Mouse (Mus musculus) midbrain, embryonic 15.5 days (tissue): Measurements from ENCODE around the gene Carmil2. TPM values are rescaled to one million over a fixed set of nuclear protein-coding genes. Genes with fewer than 3 reads are reported as not detected.

ENCODE experiments used
- ATAC-seq: fragments of 200-750 bp; cut with Nextera tagmentation; replicated peaks from 2 replicates; pipeline ENCODE4 v1.8.0; 2017; ENCODE audit warnings: moderate TSS enrichment
- H3K27ac ChIP-seq: fragments of 300-500 bp; sonication (generic); 2 replicates; pipeline ENCODE4 v1.5.1; 2015; ENCODE audit warnings: mild to moderate bottlenecking, inconsistent platforms
- H3K27me3 ChIP-seq: fragments of 300-500 bp; sonication (generic); replicated peaks from 2 replicates; pipeline ENCODE4 v1.6.1; 2015; ENCODE audit warnings: inconsistent platforms
- H3K36me3 ChIP-seq: fragments of 300-500 bp; sonication (generic); replicated peaks from 2 replicates; pipeline ENCODE4 v1.6.1; 2015; ENCODE audit warnings: inconsistent platforms
- H3K4me1 ChIP-seq: fragments of 300-500 bp; sonication (generic); 2 replicates; pipeline ENCODE4 v1.6.1; 2015; ENCODE audit warnings: inconsistent platforms
- H3K4me2 ChIP-seq: fragments of 300-500 bp; sonication (generic); 2 replicates; pipeline ENCODE4 v1.6.1; 2015; ENCODE audit warnings: inconsistent platforms, mild to moderate bottlenecking, moderate library complexity
- H3K4me3 ChIP-seq: fragments of 300-500 bp; sonication (generic); 2 replicates; pipeline ENCODE4 v1.5.1; 2015; ENCODE audit warnings: mild to moderate bottlenecking, inconsistent platforms
- H3K9ac ChIP-seq: fragments of 300-500 bp; sonication (generic); 2 replicates; pipeline ENCODE4 v1.6.1; 2015; ENCODE audit warnings: mild to moderate bottlenecking, inconsistent platforms
- H3K9me3 ChIP-seq: fragments of 300-500 bp; sonication (generic); 2 replicates; pipeline ENCODE4 v1.6.1; 2016; ENCODE audit warnings: inconsistent platforms
- WGBS: fragments of 180-500 bp; shearing (Covaris S2); methylation state at CpG from one replicate; pipeline ENCODE4 v1.1.7; 2015; ENCODE audit warnings: mixed read lengths; 5-methylcytosine and 5-hydroxymethylcytosine counted together
- polyA plus RNA-seq: library from polyadenylated mRNA; unstranded; fragments of >200 nt; fragmentation: Nextera tagmentation; extraction: Ambion mirVana; gene quantifications from 2 replicates; pipeline ENCODE4 v1.2.1, GENCODE M21; 2015

Gene Carmil2
- polyA plus RNA-seq, 1 experiment from 2014 or later = 25.6 TPM

- peaks cover 15% of the 10 kb centered on the region; the same call in 1 of the 2 replicates for H3K36me3 ChIP-seq
- H3K9ac ChIP-seq = no peak overlapping the region
- H3K9me3 ChIP-seq = no peaks in the 10 kb centered on the region
- H3K4me2 ChIP-seq = no peak overlapping the region
- ATAC-seq = no peak
- H3K27me3 ChIP-seq = no peaks in the 10 kb centered on the region
- H3K27ac ChIP-seq = no peak overlapping the region
- 57% methylated on average over 8 of the region's 8 CpGs for WGBS
- H3K4me1 ChIP-seq = no peaks in the 10 kb centered on the region
- no peak overlapping the region for H3K4me3 ChIP-seq
Observed at GRCm38 (mm10) chr8:105687512-105687911, 1.4 kb downstream of the Carmil2 start.

- no peak for ATAC-seq
- no peak overlapping the region for H3K4me3 ChIP-seq
- H3K36me3 ChIP-seq = 0 out of 2 replicates have a peak, but pooled peaks cover 8% of the 10 kb centered on the region
- no peaks in the 10 kb centered on the region for H3K4me1 ChIP-seq
- no peaks in the 10 kb centered on the region for H3K9me3 ChIP-seq
- H3K9ac ChIP-seq = no peak overlapping the region
- H3K4me2 ChIP-seq = no peak overlapping the region
- no peak overlapping the region for H3K27ac ChIP-seq
- 63% methylated on average over 14 of the region's 14 CpGs for WGBS
- no peaks in the 10 kb centered on the region for H3K27me3 ChIP-seq
Observed at GRCm38 (mm10) chr8:105688242-105688752, 2.2 kb downstream of the Carmil2 start.

GRCm38 (mm10) chr8:105689256-105689982 lies 3.3 kb downstream of the Carmil2 start:
- no peaks in the 10 kb centered on the region for H3K36me3 ChIP-seq
- H3K27me3 ChIP-seq = no peaks in the 10 kb centered on the region
- H3K4me2 ChIP-seq = no peak overlapping the region
- no peak overlapping the region for H3K9ac ChIP-seq
- H3K27ac ChIP-seq = no peak overlapping the region
- H3K4me1 ChIP-seq = peaks cover under 1% of the 10 kb centered on the region
- 58% methylated on average over 35 of the region's 35 CpGs for WGBS
- H3K4me3 ChIP-seq = no peak overlapping the region
- no peaks in the 10 kb centered on the region for H3K9me3 ChIP-seq
- ATAC-seq = no peak

GRCm38 (mm10) chr8:105689983-105690360 lies 3.9 kb downstream of the Carmil2 start:
- no peaks in the 10 kb centered on the region for H3K27me3 ChIP-seq
- H3K4me1 ChIP-seq = peaks cover 6% of the 10 kb centered on the region
- no peak overlapping the region for H3K4me2 ChIP-seq
- no peak overlapping the region for H3K4me3 ChIP-seq
- no peaks in the 10 kb centered on the region for H3K36me3 ChIP-seq
- no peaks in the 10 kb centered on the region for H3K9me3 ChIP-seq
- H3K27ac ChIP-seq = no peak overlapping the region
- WGBS = 88% methylated on average over 9 of the region's 9 CpGs
- ATAC-seq = no peak
- H3K9ac ChIP-seq = no peak overlapping the region

- no peak overlapping the region for H3K9ac ChIP-seq
- H3K27ac ChIP-seq = no peak overlapping the region
- H3K4me2 ChIP-seq = no peak overlapping the region
- no peak overlapping the region for H3K4me3 ChIP-seq
- H3K9me3 ChIP-seq = no peaks in the 10 kb centered on the region
- WGBS = 88% methylated on average over 14 of the region's 14 CpGs
- no peaks in the 10 kb centered on the region for H3K36me3 ChIP-seq
- no peaks in the 10 kb centered on the region for H3K27me3 ChIP-seq
- peaks cover 14% of the 10 kb centered on the region for H3K4me1 ChIP-seq
- ATAC-seq = no peak
Observed at GRCm38 (mm10) chr8:105690978-105691377, 4.9 kb downstream of the Carmil2 start.

GRCm38 (mm10) chr8:105692449-105693182 lies 6.5 kb downstream of the Carmil2 start:
- Histone ChIP-seq H3K27ac (no peak overlapping the region), H3K9me3 (no peaks in the 10 kb centered on the region)

GRCm38 (mm10) chr8:105693648-105694047 lies 7.6 kb downstream of the Carmil2 start:
- peak overlapping the region; percentile 64 for H3K9ac ChIP-seq
- H3K4me3 ChIP-seq = peak overlapping the region; percentile 59
- peak overlapping the region; percentile 64 for H3K4me2 ChIP-seq
- H3K9me3 ChIP-seq = no peaks in the 10 kb centered on the region
- peaks cover 14% of the 10 kb centered on the region for H3K4me1 ChIP-seq
- H3K27me3 ChIP-seq = no peaks in the 10 kb centered on the region
- peaks cover 19% of the 10 kb centered on the region for H3K36me3 ChIP-seq
- peak; percentile 72 for ATAC-seq
- WGBS = 4% methylated on average over 30 of the region's 30 CpGs
- H3K27ac ChIP-seq = peak overlapping the region; percentile 85

More at GRCm38 (mm10) chr8:105692449-105693182, 6.5 kb downstream of the Carmil2 start:
- H3K4me3 ChIP-seq = no peak overlapping the region
- H3K27me3 ChIP-seq = no peaks in the 10 kb centered on the region
- peaks cover 9% of the 10 kb centered on the region for H3K36me3 ChIP-seq
- H3K4me1 ChIP-seq = peaks cover 14% of the 10 kb centered on the region
- 95% methylated on average over 11 of the region's 11 CpGs for WGBS
- H3K9ac ChIP-seq = no peak overlapping the region
- ATAC-seq = no peak
- H3K4me2 ChIP-seq = no peak overlapping the region

GRCm38 (mm10) chr8:105694051-105694799 lies 8.2 kb downstream of the Carmil2 start:
- ATAC-seq = peak; percentile 61

GRCm38 (mm10) chr8:105695080-105695780 lies 9.2 kb downstream of the Carmil2 start:
- peaks cover 20% of the 10 kb centered on the region for H3K36me3 ChIP-seq
- H3K4me2 ChIP-seq = peak overlapping the region; percentile 64
- peaks cover 23% of the 10 kb centered on the region for H3K4me1 ChIP-seq
- WGBS = 81% methylated on average over 30 of the region's 30 CpGs
- ATAC-seq = no peak
- H3K9me3 ChIP-seq = no peaks in the 10 kb centered on the region
- peak overlapping the region; percentile 64 for H3K9ac ChIP-seq
- peak overlapping the region; percentile 85 for H3K27ac ChIP-seq
- H3K4me3 ChIP-seq = peak overlapping the region; percentile 59
- H3K27me3 ChIP-seq = no peaks in the 10 kb centered on the region

More at GRCm38 (mm10) chr8:105694051-105694799, 8.2 kb downstream of the Carmil2 start:
- Histone ChIP-seq H3K4me3 (peak overlapping the region; percentile 59), H3K27me3 (no peaks in the 10 kb centered on the region), H3K36me3 (peaks cover 20% of the 10 kb centered on the region), H3K9ac (peak overlapping the region; percentile 64), H3K27ac (peak overlapping the region; percentile 85), H3K9me3 (no peaks in the 10 kb centered on the region), H3K4me1 (peaks cover 14% of the 10 kb centered on the region), H3K4me2 (peak overlapping the region; percentile 64)
- WGBS = 6% methylated on average over 40 of the region's 40 CpGs

GRCm38 (mm10) chr8:105697196-105697780 lies 11.2 kb downstream of the Carmil2 start:
- WGBS = 90% methylated on average over 17 of the region's 17 CpGs
- Histone ChIP-seq H3K27me3 (no peaks in the 10 kb centered on the region), H3K9ac (no peak overlapping the region), H3K27ac (no peak overlapping the region), H3K36me3 (peaks cover 20% of the 10 kb centered on the region), H3K4me1 (peaks cover 32% of the 10 kb centered on the region), H3K9me3 (no peaks in the 10 kb centered on the region), H3K4me2 (no peak overlapping the region), H3K4me3 (no peak overlapping the region)
- ATAC-seq = no peak

GRCm38 (mm10) chr8:105698734-105699133 lies 12.7 kb downstream of the Carmil2 start:
- H3K4me2 ChIP-seq = no peak overlapping the region
- H3K4me3 ChIP-seq = no peak overlapping the region
- 91% methylated on average over 5 of the region's 5 CpGs for whole genome bisulfite sequencing
- H3K27ac ChIP-seq = no peak overlapping the region
- no peak overlapping the region for H3K9ac ChIP-seq
- no peaks in the 10 kb centered on the region for H3K27me3 ChIP-seq
- H3K36me3 ChIP-seq = peaks cover 20% of the 10 kb centered on the region
- no peaks in the 10 kb centered on the region for H3K9me3 ChIP-seq
- no peak for ATAC-seq
- peaks cover 37% of the 10 kb centered on the region for H3K4me1 ChIP-seq
